Mouse (Mus musculus): ENCODE results near the gene Hmgb1. TPM values are rescaled to one million over a fixed set of nuclear protein-coding genes. Genes with fewer than 3 reads are reported as not detected.

The Hmgb1 gene
- polyA plus RNA-seq, 1 experiment from 2014 or later, result 1,034 TPM

- H3K9me3 ChIP-seq (replicated peaks), result no peaks in the 10 kb centered on the region
- H3K4me3 ChIP-seq (replicated peaks), result no peak overlapping the region
- no peaks in the 10 kb centered on the region for H3K36me3 ChIP-seq
- H3K9ac ChIP-seq, result no peak overlapping the region
- WGBS, result 40% methylated on average over 18 of the region's 18 CpGs
- ATAC-seq (ENCODE audit: insufficient number of reproducible peaks, low FRiP score, low TSS enrichment, low read depth), result no peak
- peak overlapping the region; percentile 15; the same call in 1 of the 2 replicates for H3K4me2 ChIP-seq (replicated peaks)
- H3K27me3 ChIP-seq, result no peaks in the 10 kb centered on the region
- H3K27ac ChIP-seq (replicated peaks), result no peak overlapping the region
- peaks cover 15% of the 10 kb centered on the region; the same call in 1 of the 2 replicates for H3K4me1 ChIP-seq
Measured at GRCm38 (mm10) chr5:149020059-149020680, 164.1 kb downstream of the Hmgb1 start.

- ATAC-seq (ENCODE audit: insufficient number of reproducible peaks, low FRiP score, low TSS enrichment, low read depth), result no peak
- no peaks in the 10 kb centered on the region for H3K36me3 ChIP-seq
Measured at GRCm38 (mm10) chr5:149017666-149018415, 166.4 kb downstream of the Hmgb1 start.

DNA sequence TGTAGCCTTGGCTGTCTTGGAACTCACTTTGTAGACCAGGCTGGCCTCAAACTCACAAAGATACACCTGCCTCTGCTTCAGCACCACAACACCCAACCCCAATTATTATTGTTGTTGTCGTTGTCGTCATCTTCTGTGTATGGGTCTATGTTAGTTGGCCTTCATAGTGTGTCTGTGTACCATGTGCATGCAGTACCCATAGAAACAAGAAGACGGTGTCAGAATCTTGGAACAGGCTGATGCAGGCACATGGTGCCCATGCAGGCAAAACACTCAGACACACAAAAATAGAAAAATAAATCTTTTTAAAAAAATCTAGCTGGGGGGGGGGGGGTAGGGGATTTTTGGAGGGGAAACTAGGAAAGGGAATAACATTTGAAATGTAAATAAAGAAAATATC is 167.1 kb downstream of the Hmgb1 start:
- Histone ChIP-seq H3K9ac (no peak overlapping the region), H3K4me3 (replicated peaks) (no peak overlapping the region), H3K36me3 (no peaks in the 10 kb centered on the region), H3K4me2 (replicated peaks) (no peak overlapping the region), H3K27me3 (no peaks in the 10 kb centered on the region), H3K9me3 (replicated peaks) (no peaks in the 10 kb centered on the region), H3K27ac (replicated peaks) (no peak overlapping the region), H3K4me1 (peaks cover 28% of the 10 kb centered on the region)
- 90% methylated on average over 3 of the region's 3 CpGs for WGBS
- no peak for ATAC-seq (ENCODE audit: insufficient number of reproducible peaks, low FRiP score, low TSS enrichment, low read depth)

More at GRCm38 (mm10) chr5:149017666-149018415, 166.4 kb downstream of the Hmgb1 start:
- no peaks in the 10 kb centered on the region for H3K27me3 ChIP-seq
- H3K27ac ChIP-seq (replicated peaks), result no peak overlapping the region
- H3K4me2 ChIP-seq (replicated peaks), result no peak overlapping the region
- no peaks in the 10 kb centered on the region for H3K9me3 ChIP-seq (replicated peaks)
- no peak overlapping the region for H3K4me3 ChIP-seq (replicated peaks)
- H3K4me1 ChIP-seq, result peaks cover 28% of the 10 kb centered on the region
- no peak overlapping the region for H3K9ac ChIP-seq
- 73% methylated on average over 3 of the region's 3 CpGs for WGBS

DNA sequence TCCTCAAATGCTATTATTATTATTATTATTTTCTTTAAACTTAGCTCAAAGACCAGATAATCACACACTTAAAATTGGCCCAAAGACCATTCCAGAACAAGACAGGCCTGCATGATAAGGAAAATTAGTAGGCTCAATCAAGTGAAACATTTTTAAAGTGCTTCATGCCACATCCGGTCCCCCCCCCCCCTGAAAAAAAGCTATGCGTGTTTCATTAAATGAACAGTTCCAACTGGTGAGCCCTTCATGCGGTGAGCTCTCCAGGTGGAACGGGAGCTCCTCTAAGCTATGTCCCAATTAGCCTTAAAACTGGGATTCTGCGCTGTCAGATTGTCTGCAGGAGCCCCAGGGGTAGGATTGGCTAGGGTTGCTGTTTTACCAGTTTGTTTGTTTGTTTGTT is 168.0 kb downstream of the Hmgb1 start:
- H3K4me1 ChIP-seq, result peaks cover 28% of the 10 kb centered on the region
- no peak overlapping the region for H3K9ac ChIP-seq
- no peaks in the 10 kb centered on the region for H3K27me3 ChIP-seq
- no peak overlapping the region for H3K27ac ChIP-seq (replicated peaks)
- no peak for ATAC-seq (ENCODE audit: insufficient number of reproducible peaks, low FRiP score, low TSS enrichment, low read depth)
- no peaks in the 10 kb centered on the region for H3K9me3 ChIP-seq (replicated peaks)
- H3K4me2 ChIP-seq (replicated peaks), result peak overlapping the region; percentile 67
- WGBS, result 53% methylated on average over 5 of the region's 5 CpGs
- no peaks in the 10 kb centered on the region for H3K36me3 ChIP-seq
- peak overlapping the region; percentile 49 for H3K4me3 ChIP-seq (replicated peaks)

- Histone ChIP-seq H3K36me3 (no peaks in the 10 kb centered on the region), H3K4me3 (replicated peaks) (peak overlapping the region; percentile 49), H3K4me2 (replicated peaks) (peak overlapping the region; percentile 67), H3K27ac (replicated peaks) (peak overlapping the region; percentile 68), H3K27me3 (no peaks in the 10 kb centered on the region), H3K9ac (peak overlapping the region; percentile 33), H3K4me1 (peaks cover 23% of the 10 kb centered on the region), H3K9me3 (replicated peaks) (no peaks in the 10 kb centered on the region)
- peak; percentile 30; the same call in 1 of the 2 replicates for ATAC-seq (ENCODE audit: insufficient number of reproducible peaks, low FRiP score, low TSS enrichment, low read depth)
- WGBS, result 2% methylated on average over 37 of the region's 37 CpGs
Measured at GRCm38 (mm10) chr5:149015335-149016201, 168.7 kb downstream of the Hmgb1 start.

DNA sequence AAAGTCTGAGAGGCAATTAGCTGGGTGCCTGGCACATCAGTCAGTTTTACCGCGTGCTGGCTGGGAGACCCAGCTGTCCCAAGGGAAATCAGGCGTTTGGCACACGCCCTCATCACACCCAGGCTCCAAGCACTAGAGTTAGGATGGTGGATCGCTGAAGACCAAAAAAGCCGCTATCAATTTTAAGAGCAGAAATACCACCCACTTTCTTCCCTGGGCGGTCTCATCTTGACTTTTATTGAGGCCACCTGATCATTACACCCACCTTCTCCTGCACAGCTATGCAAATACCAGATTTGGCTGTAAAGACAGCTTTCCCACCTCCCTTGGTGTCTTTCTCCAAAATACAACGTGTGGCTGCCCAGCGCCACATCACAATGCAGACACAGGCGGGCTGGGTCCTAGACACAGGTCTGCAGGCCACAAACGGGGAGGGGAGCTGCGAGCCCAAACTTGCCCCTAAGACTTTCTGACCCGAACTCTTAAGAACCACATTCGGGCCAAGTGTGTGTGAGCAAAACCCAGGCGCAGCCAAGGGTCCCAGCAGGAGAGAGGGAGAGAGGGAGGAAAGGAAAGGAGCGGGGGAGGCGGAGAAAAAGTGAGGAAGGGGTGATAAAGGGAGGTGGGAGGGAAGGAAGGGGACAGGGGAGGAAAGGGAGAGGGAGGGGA is 169.6 kb downstream of the Hmgb1 start:
- no peak for ATAC-seq (ENCODE audit: insufficient number of reproducible peaks, low FRiP score, low TSS enrichment, low read depth)
- WGBS, result 15% methylated on average over 17 of the region's 17 CpGs

GRCm38 (mm10) chr5:149013817-149014508 is 170.3 kb downstream of the Hmgb1 start:
- H3K4me2 ChIP-seq (replicated peaks), result peak overlapping the region; percentile 67; the same call in 1 of the 2 replicates
- peaks cover 20% of the 10 kb centered on the region for H3K4me1 ChIP-seq
- H3K27me3 ChIP-seq, result no peaks in the 10 kb centered on the region
- H3K4me3 ChIP-seq (replicated peaks), result no peak overlapping the region
- ATAC-seq (ENCODE audit: insufficient number of reproducible peaks, low FRiP score, low TSS enrichment, low read depth), result no peak
- no peaks in the 10 kb centered on the region for H3K36me3 ChIP-seq
- H3K27ac ChIP-seq (replicated peaks), result peak overlapping the region; percentile 75; the same call in 1 of the 2 replicates
- H3K9me3 ChIP-seq (replicated peaks), result no peaks in the 10 kb centered on the region
- H3K9ac ChIP-seq, result no peak overlapping the region
- 67% methylated on average over 7 of the region's 7 CpGs for WGBS

More for the DNA sequence above, 169.6 kb downstream of the Hmgb1 start:
- H3K4me2 ChIP-seq (replicated peaks), result peak overlapping the region; percentile 67
- H3K9ac ChIP-seq, result no peak overlapping the region
- H3K36me3 ChIP-seq, result no peaks in the 10 kb centered on the region
- H3K9me3 ChIP-seq (replicated peaks), result no peaks in the 10 kb centered on the region
- H3K27me3 ChIP-seq, result no peaks in the 10 kb centered on the region
- peaks cover 20% of the 10 kb centered on the region for H3K4me1 ChIP-seq
- H3K4me3 ChIP-seq (replicated peaks), result peak overlapping the region; percentile 49
- peak overlapping the region; percentile 75 for H3K27ac ChIP-seq (replicated peaks)

GRCm38 (mm10) chr5:149009111-149009510 is 175.2 kb downstream of the Hmgb1 start:
- WGBS, result 72% methylated on average over 3 of the region's 3 CpGs
- no peak for ATAC-seq (ENCODE audit: insufficient number of reproducible peaks, low FRiP score, low TSS enrichment, low read depth)
- Histone ChIP-seq H3K27me3 (no peaks in the 10 kb centered on the region), H3K4me1 (peaks cover 26% of the 10 kb centered on the region), H3K9me3 (replicated peaks) (no peaks in the 10 kb centered on the region), H3K4me3 (replicated peaks) (no peak overlapping the region), H3K36me3 (no peaks in the 10 kb centered on the region), H3K27ac (replicated peaks) (no peak overlapping the region), H3K9ac (no peak overlapping the region), H3K4me2 (replicated peaks) (no peak overlapping the region)

GRCm38 (mm10) chr5:149007295-149007646 is 177.0 kb downstream of the Hmgb1 start:
- Histone ChIP-seq H3K9me3 (replicated peaks) (no peaks in the 10 kb centered on the region), H3K4me2 (replicated peaks) (peak overlapping the region; percentile 62), H3K36me3 (no peaks in the 10 kb centered on the region), H3K27ac (replicated peaks) (peak overlapping the region; percentile 52; the same call in 1 of the 2 replicates), H3K4me3 (replicated peaks) (peak overlapping the region; percentile 6; the same call in 1 of the 2 replicates), H3K4me1 (peaks cover 34% of the 10 kb centered on the region), H3K27me3 (no peaks in the 10 kb centered on the region), H3K9ac (no peak overlapping the region)
- ATAC-seq (ENCODE audit: insufficient number of reproducible peaks, low FRiP score, low TSS enrichment, low read depth), result no peak
- 44% methylated on average over 5 of the region's 5 CpGs for WGBS
